Mouse (Mus musculus) kidney, adult 2 months (tissue): ENCODE data around the gene Zfp239.

ENCODE experiments used
- CTCF ChIP-seq: fragments of 200-500 bp; conservative IDR thresholded peaks from 2 replicates; pipeline ENCODE4 v1.5.1; 2011; ENCODE audit warnings: low read depth, mild to moderate bottlenecking, control low read depth, low read length, moderate library complexity, mixed read lengths; ENCODE audit not compliant: insufficient read depth, insufficient read length
- POLR2A ChIP-seq: fragments of 200-500 bp; IDR thresholded peaks from one replicate; pipeline ENCODE4 v1.6.1; 2011; ENCODE audit warnings: low read depth, low read length, control low read depth

- TF ChIP-seq CTCF (no peak), POLR2A (no peak)
These were observed 565 bp downstream of the Zfp239 start for GRCm38 (mm10) chr6:117862465-117862864.
